Mouse (Mus musculus): ENCODE results near the gene Rela. TPM values are rescaled to one million over a fixed set of nuclear protein-coding genes. Genes with fewer than 3 reads are reported as not detected.

Gene Rela
- polyA plus RNA-seq, 1 experiment from 2014 or later: 36.8 TPM

GRCm38 (mm10) chr19:5654720-5655298 lies 17.5 kb downstream of the Rela start:
- peaks cover 79% of the 10 kb centered on the region for H3K36me3 ChIP-seq (replicated peaks)
- peak overlapping the region; percentile 62 for H3K4me3 ChIP-seq
- peak overlapping the region; percentile 48; the same call in 1 of the 2 replicates for H3K27ac ChIP-seq (replicated peaks)
- peaks cover 36% of the 10 kb centered on the region for H3K4me1 ChIP-seq
- peak; percentile 46 for DNase-seq (ENCODE audit: low spot score)
- H3K9me3 ChIP-seq: no peaks in the 10 kb centered on the region
- 5% methylated on average over 43 of the region's 43 CpGs for WGBS
- H3K27me3 ChIP-seq (replicated peaks; ENCODE audit: low read depth, poor library complexity, severe bottlenecking): peaks cover 60% of the 10 kb centered on the region

- peaks cover 69% of the 10 kb centered on the region for H3K36me3 ChIP-seq (replicated peaks)
- peak overlapping the region; percentile 35 for H3K4me3 ChIP-seq
- 80% methylated on average over 16 of the region's 16 CpGs for WGBS
- peaks cover 52% of the 10 kb centered on the region for H3K4me1 ChIP-seq
- H3K27me3 ChIP-seq (replicated peaks; ENCODE audit: low read depth, poor library complexity, severe bottlenecking): peaks cover 10% of the 10 kb centered on the region
- peak overlapping the region; percentile 71 for H3K27ac ChIP-seq (replicated peaks)
- no peak for DNase-seq (ENCODE audit: low spot score)
- H3K9me3 ChIP-seq: no peaks in the 10 kb centered on the region
These were observed 23.9 kb downstream of the Rela start for GRCm38 (mm10) chr19:5660942-5661751.

GRCm38 (mm10) chr19:5662310-5662709 lies 25.0 kb downstream of the Rela start:
- no peaks in the 10 kb centered on the region for H3K9me3 ChIP-seq
- H3K27ac ChIP-seq (replicated peaks): peak overlapping the region; percentile 86
- DNase-seq (ENCODE audit: low spot score): no peak
- H3K4me3 ChIP-seq: peak overlapping the region; percentile 67
- H3K27me3 ChIP-seq (replicated peaks; ENCODE audit: low read depth, poor library complexity, severe bottlenecking): no peaks in the 10 kb centered on the region
- peaks cover 70% of the 10 kb centered on the region for H3K36me3 ChIP-seq (replicated peaks)
- WGBS: 75% methylated on average over 8 of the region's 8 CpGs
- peaks cover 52% of the 10 kb centered on the region for H3K4me1 ChIP-seq

- Histone ChIP-seq H3K36me3 (replicated peaks) (peaks cover 71% of the 10 kb centered on the region), H3K4me1 (peaks cover 52% of the 10 kb centered on the region), H3K27ac (replicated peaks) (peak within 1 kb of the TSS; percentile 86), H3K27me3 (replicated peaks; ENCODE audit: low read depth, poor library complexity, severe bottlenecking) (no peaks in the 10 kb centered on the region), H3K9me3 (no peaks in the 10 kb centered on the region), H3K4me3 (peak within 1 kb of the TSS; percentile 67)
- WGBS: under 1% methylated on average over 32 of the region's 32 CpGs
- peak; percentile 93 for DNase-seq (ENCODE audit: low spot score)
These were observed 26.0 kb downstream of the Rela start, which contains the start of gene Sipa1 for GRCm38 (mm10) chr19:5662981-5663913. Gene Sipa1, minus strand, starts transcription at chr19:5663707.

- Histone ChIP-seq H3K4me3 (peak overlapping the region; percentile 21; the same call in 1 of the 2 replicates), H3K36me3 (replicated peaks) (peaks cover 72% of the 10 kb centered on the region), H3K4me1 (peaks cover 48% of the 10 kb centered on the region), H3K9me3 (no peaks in the 10 kb centered on the region), H3K27me3 (replicated peaks; ENCODE audit: low read depth, poor library complexity, severe bottlenecking) (no peaks in the 10 kb centered on the region), H3K27ac (replicated peaks) (no peak overlapping the region; the same call in 1 of the 2 replicates)
- DNase-seq (ENCODE audit: low spot score): no peak
- 89% methylated on average over 10 of the region's 10 CpGs for WGBS
These were observed 27.5 kb downstream of the Rela start for GRCm38 (mm10) chr19:5664669-5665257.

- peaks cover 72% of the 10 kb centered on the region for H3K36me3 ChIP-seq (replicated peaks)
- WGBS: 90% methylated on average over 15 of the region's 15 CpGs
- H3K4me1 ChIP-seq: peaks cover 45% of the 10 kb centered on the region
These were observed 28.2 kb downstream of the Rela start for GRCm38 (mm10) chr19:5665465-5665864.

GRCm38 (mm10) chr19:5666386-5666785 lies 29.1 kb downstream of the Rela start:
- no peaks in the 10 kb centered on the region for H3K9me3 ChIP-seq
- H3K4me3 ChIP-seq: peak overlapping the region; percentile 8; the same call in 1 of the 2 replicates
- no peak overlapping the region for H3K27ac ChIP-seq (replicated peaks)
- DNase-seq (ENCODE audit: low spot score): no peak
- H3K27me3 ChIP-seq (replicated peaks; ENCODE audit: low read depth, poor library complexity, severe bottlenecking): no peaks in the 10 kb centered on the region
- peaks cover 35% of the 10 kb centered on the region for H3K4me1 ChIP-seq
- H3K36me3 ChIP-seq (replicated peaks): peaks cover 75% of the 10 kb centered on the region
- 95% methylated on average over 18 of the region's 18 CpGs for WGBS

More at GRCm38 (mm10) chr19:5665465-5665864, 28.2 kb downstream of the Rela start:
- Histone ChIP-seq H3K27ac (replicated peaks) (no peak overlapping the region), H3K4me3 (0 out of 2 replicates have a peak overlapping the region, but pooled peaks have one; percentile 12), H3K9me3 (no peaks in the 10 kb centered on the region), H3K27me3 (replicated peaks; ENCODE audit: low read depth, poor library complexity, severe bottlenecking) (no peaks in the 10 kb centered on the region)
- no peak for DNase-seq (ENCODE audit: low spot score)

GRCm38 (mm10) chr19:5668372-5668771 lies 31.1 kb downstream of the Rela start:
- DNase-seq (ENCODE audit: low spot score): no peak
- H3K9me3 ChIP-seq: no peaks in the 10 kb centered on the region
- H3K4me3 ChIP-seq: no peak overlapping the region
- WGBS: 89% methylated on average over 4 of the region's 4 CpGs
- H3K4me1 ChIP-seq: peaks cover 16% of the 10 kb centered on the region
- no peaks in the 10 kb centered on the region for H3K27me3 ChIP-seq (replicated peaks; ENCODE audit: low read depth, poor library complexity, severe bottlenecking)
- no peak overlapping the region for H3K27ac ChIP-seq (replicated peaks)
- H3K36me3 ChIP-seq (replicated peaks): peaks cover 89% of the 10 kb centered on the region

GRCm38 (mm10) chr19:5680432-5680831 lies 43.1 kb downstream of the Rela start:
- Histone ChIP-seq H3K9me3 (no peaks in the 10 kb centered on the region), H3K36me3 (replicated peaks) (peaks cover 97% of the 10 kb centered on the region), H3K4me3 (no peak overlapping the region), H3K27ac (replicated peaks) (no peak overlapping the region), H3K4me1 (no peaks in the 10 kb centered on the region), H3K27me3 (replicated peaks; ENCODE audit: low read depth, poor library complexity, severe bottlenecking) (no peaks in the 10 kb centered on the region)
- 92% methylated on average over 4 of the region's 4 CpGs for WGBS
- DNase-seq (ENCODE audit: low spot score): no peak

GRCm38 (mm10) chr19:5684236-5684635 lies 47.0 kb downstream of the Rela start:
- WGBS: 92% methylated on average over 12 of the region's 12 CpGs
- H3K4me3 ChIP-seq: no peak overlapping the region

GRCm38 (mm10) chr19:5684985-5685384 lies 47.7 kb downstream of the Rela start:
- DNase-seq (ENCODE audit: low spot score): no peak
- Histone ChIP-seq H3K27me3 (replicated peaks; ENCODE audit: low read depth, poor library complexity, severe bottlenecking) (no peaks in the 10 kb centered on the region), H3K27ac (replicated peaks) (no peak overlapping the region), H3K9me3 (no peaks in the 10 kb centered on the region), H3K4me3 (peak overlapping the region; percentile 19; the same call in 1 of the 2 replicates), H3K4me1 (peaks cover 16% of the 10 kb centered on the region), H3K36me3 (replicated peaks) (peaks cover 74% of the 10 kb centered on the region)
- 91% methylated on average over 13 of the region's 13 CpGs for WGBS

More at GRCm38 (mm10) chr19:5684236-5684635, 47.0 kb downstream of the Rela start:
- Histone ChIP-seq H3K4me1 (peaks cover 14% of the 10 kb centered on the region), H3K27me3 (replicated peaks; ENCODE audit: low read depth, poor library complexity, severe bottlenecking) (no peaks in the 10 kb centered on the region), H3K36me3 (replicated peaks) (peaks cover 81% of the 10 kb centered on the region), H3K27ac (replicated peaks) (no peak overlapping the region), H3K9me3 (no peaks in the 10 kb centered on the region)
- no peak for DNase-seq (ENCODE audit: low spot score)
